Mouse (Mus musculus): ENCODE results near the gene Gm20896. TPM values are rescaled to one million over a fixed set of nuclear protein-coding genes. Genes with fewer than 3 reads are reported as not detected.
"Not testable (repeated sequence)": the region's sequence is repeated elsewhere in the genome, so short reads cannot be mapped to it uniquely, and the experiment has no call there.

Gene Gm20896
- not detected for total RNA-seq (2021)
- long read RNA-seq, experiment 1: 0 reads
- long read RNA-seq, experiment 2: 0 reads

- intact Hi-C loops (cut with DNase I; ENCODE audit: low total_unique reads); DNase-seq: not testable (repeated sequence)
Observed at GRCm38 (mm10) chrY:35921426-35921825, at the start of gene Gm20896. TSS of gene Gm20896 (minus strand) at chrY:35921526.

Data from gastrocnemius, postnatal 14 days (tissue).